Mouse (Mus musculus) lung, postnatal 0 days (tissue): ENCODE results near the gene Anapc1. TPM values are rescaled to one million over a fixed set of nuclear protein-coding genes. Genes with fewer than 3 reads are reported as not detected.

Source experiments
- ATAC-seq: fragments of 200-750 bp; cut with Nextera tagmentation; 2 replicates; pipeline ENCODE4 v1.8.0; 2017; ENCODE audit warnings: moderate library complexity
- DNase-seq: peaks from one replicate; pipeline ENCODE4 v3.0.0-alpha.2; 2016; ENCODE audit warnings: low spot score
- H3K27ac ChIP-seq: fragments of 300-500 bp; sonication (generic); 2 replicates; pipeline ENCODE4 v1.5.1; 2014; ENCODE audit warnings: antibody characterized with exemption, mild to moderate bottlenecking, low read length, mixed read lengths
- H3K27me3 ChIP-seq: fragments of 300-500 bp; sonication (generic); replicated peaks from 2 replicates; pipeline ENCODE4 v1.6.1; 2014; ENCODE audit warnings: low read length, mixed read lengths; ENCODE audit not compliant: insufficient read depth
- H3K36me3 ChIP-seq: fragments of 300-500 bp; sonication (generic); 2 replicates; pipeline ENCODE4 v1.6.1; 2014; ENCODE audit warnings: low read length, mixed read lengths; ENCODE audit not compliant: insufficient read depth
- H3K4me1 ChIP-seq: fragments of 300-500 bp; sonication (generic); 2 replicates; pipeline ENCODE4 v1.6.1; 2014; ENCODE audit warnings: antibody characterized with exemption, low read depth, low read length, mixed read lengths; ENCODE audit not compliant: insufficient read depth
- H3K4me2 ChIP-seq: fragments of 300-500 bp; sonication (generic); replicated peaks from 2 replicates; pipeline ENCODE4 v1.6.1; 2014; ENCODE audit warnings: low read depth, mild to moderate bottlenecking, low read length, moderate library complexity, mixed read lengths
- H3K4me3 ChIP-seq: fragments of 300-500 bp; sonication (generic); 2 replicates; pipeline ENCODE4 v1.5.1; 2014; ENCODE audit warnings: low read depth, low read length
- H3K9ac ChIP-seq: fragments of 300-500 bp; sonication (generic); replicated peaks from 2 replicates; pipeline ENCODE4 v1.6.1; 2014; ENCODE audit warnings: low read depth, mild to moderate bottlenecking
- H3K9me3 ChIP-seq: fragments of 300-500 bp; sonication (generic); 2 replicates; pipeline ENCODE4 v1.6.1; 2016; ENCODE audit warnings: low read length, mixed read lengths
- CTCF ChIP-seq: IDR thresholded peaks from 2 replicates; pipeline ENCODE4 v1.5.1; 2016; ENCODE audit warnings: antibody characterized with exemption, mild to moderate bottlenecking
- EP300 ChIP-seq: IDR thresholded peaks from 2 replicates; pipeline ENCODE4 v1.6.1; 2016; ENCODE audit warnings: antibody characterized with exemption, mild to moderate bottlenecking, control low read depth
- WGBS: fragments of 180-500 bp; shearing (Covaris S2); extraction: QIAGEN DNeasy Blood & Tissue Kit; methylation state at CpG from one replicate; pipeline ENCODE4 v1.1.7; 2014; 5-methylcytosine and 5-hydroxymethylcytosine counted together
- polyA plus RNA-seq: library from polyadenylated mRNA; unstranded; fragments of >200 nt; fragmentation: Nextera tagmentation; extraction: Ambion mirVana; gene quantifications from 2 replicates; pipeline ENCODE4 v1.2.1, GENCODE M21; 2015

Anapc1 gene
- polyA plus RNA-seq, 1 experiment from 2014 or later: 15.9 TPM

DNA sequence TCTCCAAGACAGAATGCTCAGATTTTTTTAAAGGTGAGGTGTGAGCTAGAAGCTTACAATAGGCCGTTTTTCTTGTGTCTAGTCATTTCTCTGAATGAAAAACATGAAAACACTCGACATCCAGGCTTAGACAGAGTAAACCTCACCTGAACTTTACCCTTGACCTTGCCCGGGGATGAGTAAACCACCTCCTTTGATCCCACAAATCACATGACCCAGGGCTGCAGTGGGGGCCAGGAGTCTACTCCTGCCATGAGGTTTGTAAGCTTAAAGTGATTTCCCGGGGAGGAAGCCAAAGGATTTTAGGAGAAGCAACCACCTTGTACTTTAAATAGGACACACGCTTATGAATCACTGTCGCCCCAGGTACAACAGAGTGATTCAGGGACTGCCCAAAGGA is 119.2 kb downstream of the Anapc1 start:
- Histone ChIP-seq H3K27ac (no peak overlapping the region), H3K4me3 (no peak overlapping the region), H3K36me3 (no peaks in the 10 kb centered on the region), H3K4me1 (no peaks in the 10 kb centered on the region), H3K9ac (no peak overlapping the region), H3K4me2 (no peak overlapping the region), H3K9me3 (no peaks in the 10 kb centered on the region), H3K27me3 (no peaks in the 10 kb centered on the region)
- ATAC-seq (no peak), DNase-seq (no peak)
- WGBS: 52% methylated on average over 6 of the region's 6 CpGs
- TF ChIP-seq CTCF: no peak
- no peak; the same call in 1 of the 2 replicates for TF ChIP-seq EP300

GRCm38 (mm10) chr2:128566304-128567147 is 120.7 kb downstream of the Anapc1 start:
- TF ChIP-seq EP300 (no peak), CTCF (peak; percentile 65)
- ATAC-seq (no peak), DNase-seq (peak; percentile 28)
- Histone ChIP-seq H3K27ac (no peak overlapping the region), H3K27me3 (no peaks in the 10 kb centered on the region), H3K4me1 (no peaks in the 10 kb centered on the region), H3K9me3 (no peaks in the 10 kb centered on the region), H3K9ac (no peak overlapping the region), H3K4me2 (no peak overlapping the region), H3K4me3 (no peak overlapping the region), H3K36me3 (no peaks in the 10 kb centered on the region)
- 71% methylated on average over 10 of the region's 10 CpGs for WGBS

- no peaks in the 10 kb centered on the region for H3K9me3 ChIP-seq
- H3K27ac ChIP-seq: no peak overlapping the region
- H3K9ac ChIP-seq: no peak overlapping the region
- 31% methylated on average over 8 of the region's 8 CpGs for WGBS
- no peaks in the 10 kb centered on the region for H3K4me1 ChIP-seq
- DNase-seq (peak; percentile 53), ATAC-seq (peak; percentile 40; the same call in 1 of the 2 replicates)
- TF ChIP-seq CTCF (no peak), EP300 (no peak)
- no peaks in the 10 kb centered on the region for H3K36me3 ChIP-seq
- H3K27me3 ChIP-seq: no peaks in the 10 kb centered on the region
- no peak overlapping the region for H3K4me3 ChIP-seq
- no peak overlapping the region for H3K4me2 ChIP-seq
These were observed 121.3 kb downstream of the Anapc1 start for GRCm38 (mm10) chr2:128565904-128566303.

DNA sequence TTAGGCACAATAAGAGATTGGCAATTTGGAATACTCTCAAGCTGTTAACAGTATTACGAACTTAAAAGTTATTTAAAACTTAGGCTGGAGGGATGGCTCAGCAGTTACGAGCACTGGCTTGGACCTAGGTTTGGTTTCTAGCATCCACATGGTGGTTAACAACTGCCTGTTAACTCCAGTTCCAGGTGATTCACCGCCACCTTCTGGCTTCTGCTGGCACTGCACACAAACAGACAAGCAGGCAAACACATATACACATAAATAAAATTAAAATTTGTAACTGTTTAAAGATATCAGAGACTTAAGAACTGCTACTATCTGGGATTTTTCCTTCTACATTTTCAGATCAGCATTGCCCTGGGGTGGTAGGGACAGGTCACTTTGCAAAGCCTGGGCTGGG is 123.0 kb downstream of the Anapc1 start:
- 90% methylated on average over 3 of the region's 3 CpGs for WGBS

More for the DNA sequence above, 123.0 kb downstream of the Anapc1 start:
- ATAC-seq: no peak
- no peaks in the 10 kb centered on the region for H3K36me3 ChIP-seq
- no peaks in the 10 kb centered on the region for H3K4me1 ChIP-seq
- TF ChIP-seq CTCF: peak; percentile 48
- no peak for TF ChIP-seq EP300
- H3K4me3 ChIP-seq: no peak overlapping the region
- H3K9me3 ChIP-seq: no peaks in the 10 kb centered on the region
- no peak overlapping the region for H3K9ac ChIP-seq
- H3K4me2 ChIP-seq: no peak overlapping the region
- no peak for DNase-seq
- no peaks in the 10 kb centered on the region for H3K27me3 ChIP-seq
- H3K27ac ChIP-seq: no peak overlapping the region

Other genes with a start within 250 kb of the Anapc1 start
- not detected in 2 replicates for gene Spdye4c, start 96.2 kb downstream of the Anapc1 start, polyA plus RNA-seq
- gene Mertk, start 11.6 kb upstream of the Anapc1 start, polyA plus RNA-seq: 8.3 and 10.4 TPM in 2 replicates
- gene Tmem87b, start 130.7 kb upstream of the Anapc1 start, polyA plus RNA-seq: 40.0 and 40.3 TPM in 2 replicates
- 0.64 and 0.89 TPM in 2 replicates for gene Fbln7, start 175.6 kb upstream of the Anapc1 start, polyA plus RNA-seq